Mouse (Mus musculus) megakaryocyte, embryonic 14.5 days (primary cell): Measurements from ENCODE around the gene Spdye4b.

Experiments
- FLI1 ChIP-seq: IDR thresholded peaks from 2 replicates; pipeline ENCODE4 v1.6.1; 2012; ENCODE audit warnings: low read length, inconsistent platforms, mixed read lengths
- GATA1 ChIP-seq: IDR thresholded peaks from 3 replicates; pipeline ENCODE4 v1.6.1; 2012; ENCODE audit warnings: mixed read lengths, low read length, inconsistent platforms, borderline replicate concordance

DNA sequence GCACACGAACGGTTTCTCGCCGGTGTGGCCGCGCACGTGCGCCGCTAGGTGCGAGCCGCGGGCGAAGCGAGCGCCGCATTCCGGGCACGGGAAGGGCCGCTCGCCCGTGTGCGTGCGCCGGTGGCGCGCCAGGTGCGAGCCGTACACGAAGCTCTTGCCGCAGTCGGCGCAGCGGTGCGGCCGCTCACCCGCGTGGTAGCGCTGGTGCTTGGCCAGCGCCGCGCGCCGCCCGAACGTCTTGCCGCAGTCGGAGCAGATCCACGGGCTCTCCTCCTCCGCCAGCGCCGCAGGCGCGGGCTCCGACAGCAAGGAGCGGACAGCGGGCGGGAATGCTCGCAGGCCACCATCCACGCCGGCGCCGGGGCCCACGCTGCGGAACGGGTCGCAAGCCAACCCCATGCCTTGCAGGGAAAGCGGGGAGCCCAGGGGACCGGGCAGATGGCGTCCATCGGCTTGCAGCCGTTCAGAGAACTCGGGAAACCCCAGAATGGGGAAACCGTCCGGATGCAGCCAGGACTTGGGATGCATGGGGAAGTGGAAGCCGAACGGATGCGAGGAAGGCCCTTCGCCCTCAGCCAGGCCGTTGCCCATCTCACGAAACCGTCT, 73.2 kb downstream of the Spdye4b start:
- TF ChIP-seq GATA1 (no peak), FLI1 (no peak)
